Mouse (Mus musculus) E14TG2a.4 (cell line): ENCODE data around the gene Gm4871.

Source experiments
- H3K27me3 ChIP-seq: 2 replicates; pipeline ENCODE4 v1.6.1; 2014; ENCODE audit warnings: low read length, control low read depth; ENCODE audit not compliant: insufficient read depth
- H3K36me3 ChIP-seq: 2 replicates; pipeline ENCODE4 v1.6.1; 2014; ENCODE audit warnings: low read length, control low read depth; ENCODE audit not compliant: insufficient read depth
- H3K4me1 ChIP-seq: replicated peaks from 2 replicates; pipeline ENCODE4 v1.6.1; 2014; ENCODE audit warnings: low read depth, low read length, control low read depth
- H3K4me3 ChIP-seq: replicated peaks from 2 replicates; pipeline ENCODE4 v1.5.1; 2014; ENCODE audit warnings: mild to moderate bottlenecking, low read length
- H3K9me3 ChIP-seq: 2 replicates; pipeline ENCODE4 v1.6.1; 2014; ENCODE audit warnings: low read length, control low read depth
- CTCF ChIP-seq: conservative IDR thresholded peaks from 2 replicates; pipeline ENCODE4 v1.5.1; 2014; ENCODE audit warnings: low read length
- NANOG ChIP-seq: IDR thresholded peaks from 2 replicates; pipeline ENCODE4 v1.6.1; 2014; ENCODE audit warnings: borderline replicate concordance, low read length, mixed read lengths
- POU5F1 ChIP-seq: IDR thresholded peaks from 2 replicates; pipeline ENCODE4 v1.6.1; 2014; ENCODE audit warnings: low read length, borderline replicate concordance

Gene Gm4871

GRCm38 (mm10) chr5:145008878-145009659 is 23.5 kb downstream of the Gm4871 start:
- no peak overlapping the region for H3K4me3 ChIP-seq
- H3K27me3 ChIP-seq = no peaks in the 10 kb centered on the region
- peaks cover 12% of the 10 kb centered on the region for H3K4me1 ChIP-seq
- H3K36me3 ChIP-seq = no peaks in the 10 kb centered on the region
- TF ChIP-seq POU5F1 (no peak), CTCF (no peak), NANOG (no peak)
- no peaks in the 10 kb centered on the region for H3K9me3 ChIP-seq

- Histone ChIP-seq H3K27me3 (no peaks in the 10 kb centered on the region), H3K4me3 (no peak overlapping the region), H3K4me1 (peaks cover 13% of the 10 kb centered on the region)
Measured at GRCm38 (mm10) chr5:145005596-145005995, 27.0 kb downstream of the Gm4871 start.

GRCm38 (mm10) chr5:145004495-145004894 is 28.1 kb downstream of the Gm4871 start:
- Histone ChIP-seq H3K4me1 (peaks cover 15% of the 10 kb centered on the region), H3K9me3 (no peaks in the 10 kb centered on the region), H3K36me3 (no peaks in the 10 kb centered on the region), H3K4me3 (no peak overlapping the region), H3K27me3 (no peaks in the 10 kb centered on the region)
- TF ChIP-seq POU5F1 (no peak), NANOG (no peak), CTCF (no peak)

More at GRCm38 (mm10) chr5:145005596-145005995, 27.0 kb downstream of the Gm4871 start:
- TF ChIP-seq NANOG (no peak), POU5F1 (no peak), CTCF (no peak)
- Histone ChIP-seq H3K36me3 (no peaks in the 10 kb centered on the region), H3K9me3 (no peaks in the 10 kb centered on the region)

- Histone ChIP-seq H3K9me3 (no peaks in the 10 kb centered on the region), H3K4me3 (no peak overlapping the region), H3K27me3 (no peaks in the 10 kb centered on the region), H3K4me1 (peaks cover 20% of the 10 kb centered on the region), H3K36me3 (no peaks in the 10 kb centered on the region)
- TF ChIP-seq POU5F1 = no peak
- TF ChIP-seq CTCF = no peak
- no peak for TF ChIP-seq NANOG
Measured at GRCm38 (mm10) chr5:145003362-145003761, 29.2 kb downstream of the Gm4871 start.

GRCm38 (mm10) chr5:144998491-144998890 is 34.1 kb downstream of the Gm4871 start:
- H3K4me1 ChIP-seq = peaks cover 8% of the 10 kb centered on the region; the same call in 1 of the 2 replicates
- peak; percentile 91 for TF ChIP-seq CTCF
- TF ChIP-seq NANOG = no peak
- no peaks in the 10 kb centered on the region for H3K36me3 ChIP-seq
- no peaks in the 10 kb centered on the region for H3K9me3 ChIP-seq
- no peak overlapping the region for H3K4me3 ChIP-seq
- no peaks in the 10 kb centered on the region for H3K27me3 ChIP-seq

GRCm38 (mm10) chr5:144990481-144990880 is 42.1 kb downstream of the Gm4871 start:
- Histone ChIP-seq H3K9me3 (no peaks in the 10 kb centered on the region), H3K27me3 (no peaks in the 10 kb centered on the region), H3K4me3 (no peak overlapping the region), H3K36me3 (no peaks in the 10 kb centered on the region), H3K4me1 (peaks cover 23% of the 10 kb centered on the region)
- no peak for TF ChIP-seq NANOG
- no peak for TF ChIP-seq POU5F1
- no peak for TF ChIP-seq CTCF

GRCm38 (mm10) chr5:144990051-144990450 is 42.5 kb downstream of the Gm4871 start:
- TF ChIP-seq CTCF (no peak), NANOG (no peak), POU5F1 (no peak)
- Histone ChIP-seq H3K27me3 (no peaks in the 10 kb centered on the region), H3K4me1 (peaks cover 23% of the 10 kb centered on the region), H3K9me3 (no peaks in the 10 kb centered on the region), H3K4me3 (no peak overlapping the region), H3K36me3 (no peaks in the 10 kb centered on the region)

- TF ChIP-seq POU5F1 (no peak), NANOG (no peak), CTCF (no peak)
- Histone ChIP-seq H3K4me3 (no peak overlapping the region), H3K27me3 (no peaks in the 10 kb centered on the region), H3K9me3 (no peaks in the 10 kb centered on the region), H3K36me3 (no peaks in the 10 kb centered on the region), H3K4me1 (peaks cover 23% of the 10 kb centered on the region)
Measured at GRCm38 (mm10) chr5:144989061-144989405, 43.5 kb downstream of the Gm4871 start.

GRCm38 (mm10) chr5:144988340-144989060 is 44.1 kb downstream of the Gm4871 start:
- TF ChIP-seq CTCF = peak; percentile 37
- no peak for TF ChIP-seq POU5F1
- Histone ChIP-seq H3K36me3 (no peaks in the 10 kb centered on the region), H3K9me3 (no peaks in the 10 kb centered on the region), H3K4me1 (peaks cover 23% of the 10 kb centered on the region), H3K4me3 (no peak overlapping the region), H3K27me3 (no peaks in the 10 kb centered on the region)
